ENCODE assay signal across 23 mouse cellular contexts in genomic region chr3:124820586-124820985, GRCm38 (mm10).
DNase-seq lines count a peak whose midpoint lies in the region; ATAC-seq and TF ChIP-seq lines count a peak whose summit lies in the region.
"Had no signal": no experiment of that assay in that cellular context is flagged by ENCODE, and none has a peak within 500 bp of the region (broad histone marks: within the 10 kb centered on the region; RNA-seq: fewer than 3 reads in every experiment).

No protein-coding gene starts in this region.

- TF ChIP-seq CTCF in brain, embryonic 14.5 days (IDR thresholded peaks at IDR 0.05; ENCODE audit: borderline replicate concordance, extremely low read depth, insufficient read depth, insufficient read length), result no peak

- H3K9me3 ChIP-seq in forebrain, embryonic 15.5 days, result no peaks in the 10 kb centered on the region
- no peaks in the 10 kb centered on the region for H3K9me3 ChIP-seq in forebrain, embryonic 10.5 days
- H3K9me3 ChIP-seq in hindbrain, embryonic 16.5 days (ENCODE audit: control insufficient read depth, low read length), result no peaks in the 10 kb centered on the region
- no peaks in the 10 kb centered on the region for H3K9me3 ChIP-seq in hindbrain, embryonic 11.5 days (ENCODE audit: control insufficient read depth, low read length)
- no peaks in the 10 kb centered on the region for H3K9me3 ChIP-seq in midbrain, embryonic 14.5 days (ENCODE audit: control insufficient read depth, low read length)
- H3K9me3 ChIP-seq in midbrain, embryonic 10.5 days (replicated peaks), result no peaks in the 10 kb centered on the region
- H3K9me3 ChIP-seq: embryonic facial prominence, embryonic 15.5 days; heart, embryonic 10.5 days had no signal

- WGBS in forebrain, embryonic 15.5 days, result 68% methylated on average over 1 of the region's 1 CpGs
- 98% methylated on average over 1 of the region's 1 CpGs for WGBS in forebrain, embryonic 10.5 days
- WGBS in hindbrain, embryonic 16.5 days, result 74% methylated on average over 1 of the region's 1 CpGs
- 95% methylated on average over 1 of the region's 1 CpGs for WGBS in hindbrain, embryonic 11.5 days
- WGBS in midbrain, embryonic 14.5 days, result 85% methylated on average over 1 of the region's 1 CpGs
- 83% methylated on average over 1 of the region's 1 CpGs for WGBS in midbrain, embryonic 10.5 days

- H3K4me1 ChIP-seq in forebrain, embryonic 15.5 days, result no peaks in the 10 kb centered on the region
- no peaks in the 10 kb centered on the region for H3K4me1 ChIP-seq in forebrain, embryonic 10.5 days
- no peaks in the 10 kb centered on the region for H3K4me1 ChIP-seq in hindbrain, embryonic 16.5 days (ENCODE audit: control insufficient read depth, insufficient read depth, low read depth, low read length)
- no peaks in the 10 kb centered on the region for H3K4me1 ChIP-seq in hindbrain, embryonic 11.5 days (replicated peaks; ENCODE audit: control insufficient read depth, insufficient read depth, low read length)
- no peaks in the 10 kb centered on the region for H3K4me1 ChIP-seq in midbrain, embryonic 14.5 days (ENCODE audit: control insufficient read depth, insufficient read depth, low read length)
- no peaks in the 10 kb centered on the region for H3K4me1 ChIP-seq in midbrain, embryonic 10.5 days
- H3K4me1 ChIP-seq: embryonic facial prominence, embryonic 15.5 days; heart, embryonic 10.5 days had no signal

- H3K27me3 ChIP-seq in forebrain, embryonic 15.5 days, result no peaks in the 10 kb centered on the region
- H3K27me3 ChIP-seq in forebrain, embryonic 10.5 days (ENCODE audit: poor library complexity, severe bottlenecking), result no peaks in the 10 kb centered on the region
- no peaks in the 10 kb centered on the region for H3K27me3 ChIP-seq in hindbrain, embryonic 16.5 days (replicated peaks; ENCODE audit: control insufficient read depth, insufficient read depth, low read length)
- H3K27me3 ChIP-seq in hindbrain, embryonic 11.5 days (ENCODE audit: control insufficient read depth, insufficient read depth, low read length), result no peaks in the 10 kb centered on the region
- H3K27me3 ChIP-seq in midbrain, embryonic 14.5 days (ENCODE audit: control insufficient read depth, insufficient read depth, low read length), result no peaks in the 10 kb centered on the region
- H3K27me3 ChIP-seq in midbrain, embryonic 10.5 days (ENCODE audit: low read depth, poor library complexity, severe bottlenecking), result no peaks in the 10 kb centered on the region
- H3K27me3 ChIP-seq: embryonic facial prominence, embryonic 15.5 days had no signal

- TF ChIP-seq POLR2A in brain, embryonic 14.5 days (IDR thresholded peaks at IDR 0.05; ENCODE audit: borderline replicate concordance, extremely low read depth, insufficient read depth, insufficient read length, poor library complexity, severe bottlenecking), result no peak

- no peak for DNase-seq in forebrain, embryonic 10.5 days (ENCODE audit: extremely low spot score, low spot score)
- no peak for DNase-seq in hindbrain, embryonic 11.5 days (ENCODE audit: low spot score)
- DNase-seq in midbrain, embryonic 14.5 days, result peak; percentile 35
- DNase-seq in midbrain, embryonic 10.5 days (ENCODE audit: low spot score), result no peak
- DNase-seq in brain, embryonic 14.5 days (ENCODE audit: low read depth), result peak; percentile 48
- DNase-seq in kidney, adult 11 months, result no peak
- DNase-seq: adrenal gland, postnatal 14 days; cerebellum, adult 11 months; cerebellum, adult 8-10 months; cerebellum, postnatal 14 days; embryo, embryonic 11 days; gastrocnemius, postnatal 10 days; heart, adult 18-20 months; heart, postnatal 10 days; heart, postnatal 4 days; kidney, adult 18-20 months had no signal

- H3K27ac ChIP-seq in forebrain, embryonic 15.5 days (replicated peaks), result no peak overlapping the region
- no peak overlapping the region for H3K27ac ChIP-seq in forebrain, embryonic 10.5 days
- no peak overlapping the region for H3K27ac ChIP-seq in hindbrain, embryonic 16.5 days (ENCODE audit: low read depth, low read length)
- H3K27ac ChIP-seq in hindbrain, embryonic 11.5 days (ENCODE audit: low read depth, low read length), result no peak overlapping the region
- H3K27ac ChIP-seq in midbrain, embryonic 14.5 days (replicated peaks; ENCODE audit: low read depth, low read length), result no peak overlapping the region
- H3K27ac ChIP-seq in midbrain, embryonic 10.5 days (replicated peaks), result no peak overlapping the region
- H3K27ac ChIP-seq: embryonic facial prominence, embryonic 15.5 days; heart, embryonic 10.5 days; hindbrain, embryonic 14.5 days had no signal

- no peak overlapping the region for H3K4me3 ChIP-seq in forebrain, embryonic 15.5 days
- no peak overlapping the region for H3K4me3 ChIP-seq in forebrain, embryonic 10.5 days
- no peak overlapping the region for H3K4me3 ChIP-seq in hindbrain, embryonic 16.5 days (ENCODE audit: low read length)
- no peak overlapping the region for H3K4me3 ChIP-seq in hindbrain, embryonic 11.5 days (ENCODE audit: low read depth, low read length)
- H3K4me3 ChIP-seq in midbrain, embryonic 14.5 days (replicated peaks; ENCODE audit: low read depth, low read length), result no peak overlapping the region
- H3K4me3 ChIP-seq in midbrain, embryonic 10.5 days, result no peak overlapping the region
- H3K4me3 ChIP-seq: embryonic facial prominence, embryonic 15.5 days; erythroblast, embryonic 14.5 days; heart, embryonic 10.5 days had no signal

- ATAC-seq in forebrain, embryonic 15.5 days (replicated peaks), result 0 out of 2 replicates have a peak, but pooled peaks have one; percentile 29
- peak; percentile 48; the same call in 1 of the 2 replicates for ATAC-seq in hindbrain, embryonic 16.5 days
- ATAC-seq in hindbrain, embryonic 11.5 days (ENCODE audit: low FRiP score), result no peak
- ATAC-seq in midbrain, embryonic 14.5 days (ENCODE audit: low FRiP score, low TSS enrichment), result no peak
- ATAC-seq: inflammation-experienced regulatory T-cells, adult 6 months had no signal

- no peak overlapping the region for H3K4me2 ChIP-seq in forebrain, embryonic 15.5 days (replicated peaks)
- no peak overlapping the region for H3K4me2 ChIP-seq in hindbrain, embryonic 16.5 days (ENCODE audit: low read length)
- H3K4me2 ChIP-seq in hindbrain, embryonic 11.5 days (replicated peaks; ENCODE audit: low read depth, low read length), result no peak overlapping the region
- no peak overlapping the region for H3K4me2 ChIP-seq in midbrain, embryonic 14.5 days (ENCODE audit: low read length)
- H3K4me2 ChIP-seq: embryonic facial prominence, embryonic 15.5 days; hindbrain, embryonic 14.5 days had no signal

- no peaks in the 10 kb centered on the region for H3K36me3 ChIP-seq in forebrain, embryonic 15.5 days
- H3K36me3 ChIP-seq in forebrain, embryonic 10.5 days (replicated peaks), result no peaks in the 10 kb centered on the region
- H3K36me3 ChIP-seq in hindbrain, embryonic 16.5 days (ENCODE audit: control insufficient read depth, insufficient read depth, low read length), result no peaks in the 10 kb centered on the region
- H3K36me3 ChIP-seq in hindbrain, embryonic 11.5 days (ENCODE audit: control insufficient read depth, insufficient read depth, low read length), result no peaks in the 10 kb centered on the region
- H3K36me3 ChIP-seq in midbrain, embryonic 14.5 days (ENCODE audit: control insufficient read depth, insufficient read depth, low read length), result no peaks in the 10 kb centered on the region
- no peaks in the 10 kb centered on the region for H3K36me3 ChIP-seq in midbrain, embryonic 10.5 days
- H3K36me3 ChIP-seq: embryonic facial prominence, embryonic 15.5 days; heart, embryonic 10.5 days had no signal

- H3K9ac ChIP-seq in forebrain, embryonic 15.5 days (replicated peaks), result no peak overlapping the region
- H3K9ac ChIP-seq in hindbrain, embryonic 16.5 days (ENCODE audit: low read depth, low read length), result no peak overlapping the region
- H3K9ac ChIP-seq in hindbrain, embryonic 11.5 days (ENCODE audit: low read depth, low read length), result no peak overlapping the region
- H3K9ac ChIP-seq in midbrain, embryonic 14.5 days (replicated peaks; ENCODE audit: low read length), result no peak overlapping the region
- H3K9ac ChIP-seq: embryonic facial prominence, embryonic 15.5 days; hindbrain, embryonic 14.5 days had no signal

Comparison
In these comparisons a context has a peak if more than half of its experiments do, and no peak if none do; other contexts are left out.
1. ATAC-seq: peak in forebrain, embryonic 15.5 days (single experiment) and hindbrain, embryonic 16.5 days (single experiment); none in hindbrain, embryonic 11.5 days (single experiment) and midbrain, embryonic 14.5 days (single experiment).
2. DNase-seq: peak in midbrain, embryonic 14.5 days (single experiment) and brain, embryonic 14.5 days (single experiment); none in forebrain, embryonic 10.5 days (single experiment), hindbrain, embryonic 11.5 days (single experiment), midbrain, embryonic 10.5 days (single experiment) and kidney, adult 11 months (single experiment).